Mouse (Mus musculus): Measurements from ENCODE around the gene Fggy. TPM values are rescaled to one million over a fixed set of nuclear protein-coding genes. Genes with fewer than 3 reads are reported as not detected.
A peak's percentile ranks its signal among the peaks of the same experiment; 100 is the strongest.

Gene Fggy
- polyA plus RNA-seq, 1 experiment from 2014 or later: 6.8 TPM

DNA sequence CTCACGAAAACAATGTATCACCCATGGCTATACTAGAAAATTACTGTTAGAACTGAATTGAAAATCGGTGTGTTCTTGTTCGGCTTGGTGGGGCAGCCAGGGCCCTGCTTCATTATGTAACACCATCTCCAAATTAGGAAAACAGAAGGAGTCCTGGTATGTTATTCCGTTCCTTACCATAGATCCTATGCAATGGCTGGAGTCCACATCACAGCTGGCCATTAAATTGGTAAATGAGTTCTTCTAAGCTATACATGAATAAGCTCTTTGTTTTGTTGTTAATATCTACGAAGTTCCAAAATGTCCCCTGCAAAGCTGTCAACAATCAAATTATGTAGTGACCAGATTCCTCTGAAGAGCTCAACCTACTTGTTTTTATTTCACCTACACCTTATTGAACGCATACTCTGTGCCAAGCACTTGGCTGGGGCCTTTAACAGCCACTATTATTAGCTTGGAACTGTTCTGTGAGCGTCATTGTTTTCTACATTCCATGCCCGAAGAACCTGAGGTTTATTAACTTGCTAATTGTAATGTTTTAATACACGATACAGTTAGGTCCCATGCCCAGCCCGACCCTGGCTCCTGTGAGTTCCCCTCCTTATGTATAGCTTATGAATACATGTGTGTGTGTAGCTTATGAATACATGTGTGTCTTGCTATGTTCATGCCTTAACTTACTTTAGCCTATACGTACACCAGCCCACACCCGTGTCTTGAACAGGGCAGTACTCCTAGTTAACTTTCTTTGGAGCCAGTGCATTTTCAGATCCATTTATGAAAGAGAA is 190.3 kb downstream of the Fggy start:
- no peak overlapping the region for H3K27ac ChIP-seq
- H3K9me3 ChIP-seq: no peaks in the 10 kb centered on the region
- H3K27me3 ChIP-seq (ENCODE audit: poor library complexity, severe bottlenecking): no peaks in the 10 kb centered on the region
- no peak for DNase-seq (ENCODE audit: extremely low spot score, low spot score)
- peaks cover 19% of the 10 kb centered on the region for H3K4me1 ChIP-seq
- H3K36me3 ChIP-seq (replicated peaks): no peaks in the 10 kb centered on the region
- WGBS: 85% methylated on average over 12 of the region's 12 CpGs
- H3K4me3 ChIP-seq: no peak overlapping the region

DNA sequence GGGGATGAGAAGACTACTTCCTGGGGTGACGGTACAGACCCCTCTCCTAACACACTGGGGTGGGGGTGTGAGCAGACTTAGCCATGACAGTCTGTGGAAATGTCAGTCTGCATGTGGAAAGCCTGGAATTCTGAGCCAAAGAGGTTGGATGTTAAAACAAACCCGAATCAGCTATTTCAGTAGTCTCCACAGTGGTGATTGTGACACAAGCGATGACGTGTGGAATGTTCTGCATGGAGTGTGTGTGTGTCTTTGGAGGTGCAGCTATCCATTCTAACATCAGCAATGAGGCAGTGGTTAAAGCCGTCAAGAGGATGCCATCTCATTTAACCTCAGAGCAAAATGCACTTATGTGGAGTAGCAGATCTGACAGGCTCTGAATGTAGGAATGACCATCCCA is 192.9 kb downstream of the Fggy start:
- H3K27ac ChIP-seq: no peak overlapping the region
- DNase-seq (ENCODE audit: extremely low spot score, low spot score): no peak
- WGBS: 91% methylated on average over 5 of the region's 5 CpGs

DNA sequence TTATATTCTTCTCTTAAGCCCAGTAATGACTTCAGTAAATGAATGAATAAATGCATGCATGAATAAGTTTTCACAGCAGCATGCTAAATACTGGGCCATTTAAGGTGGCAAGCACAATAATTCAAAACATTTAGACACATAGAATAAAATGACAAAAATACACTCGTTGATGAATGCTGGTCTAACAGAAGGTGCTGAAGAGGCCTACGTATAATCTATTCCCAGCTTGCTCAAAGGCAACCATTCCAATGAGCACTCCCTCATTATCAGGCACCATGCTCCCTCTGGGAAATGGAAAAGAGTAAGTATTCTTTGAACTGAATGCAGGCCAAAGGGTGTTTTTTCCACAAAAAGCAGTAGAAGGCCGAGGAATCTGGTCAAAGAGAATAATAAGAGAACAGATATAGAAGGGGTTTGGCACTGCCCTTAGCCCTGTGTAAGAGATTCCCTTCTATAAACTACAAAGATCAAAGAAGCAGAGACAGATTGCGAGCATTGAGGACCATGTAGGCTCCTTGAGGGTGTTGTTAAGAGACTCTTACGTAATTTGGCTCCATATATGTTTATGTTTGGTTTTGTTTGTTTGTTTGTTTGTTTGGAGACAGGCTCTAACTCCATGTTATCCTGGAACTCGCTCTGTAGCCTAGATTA is 195.4 kb downstream of the Fggy start:
- H3K4me1 ChIP-seq: peaks cover 14% of the 10 kb centered on the region
- H3K27ac ChIP-seq: no peak overlapping the region
- no peaks in the 10 kb centered on the region for H3K27me3 ChIP-seq (ENCODE audit: poor library complexity, severe bottlenecking)
- 70% methylated on average over 6 of the region's 6 CpGs for WGBS
- DNase-seq (ENCODE audit: extremely low spot score, low spot score): no peak
- no peaks in the 10 kb centered on the region for H3K9me3 ChIP-seq
- no peaks in the 10 kb centered on the region for H3K36me3 ChIP-seq (replicated peaks)
- H3K4me3 ChIP-seq: no peak overlapping the region

More for the DNA sequence above, 192.9 kb downstream of the Fggy start:
- Histone ChIP-seq H3K4me1 (peaks cover 21% of the 10 kb centered on the region), H3K36me3 (replicated peaks) (no peaks in the 10 kb centered on the region), H3K27me3 (ENCODE audit: poor library complexity, severe bottlenecking) (no peaks in the 10 kb centered on the region), H3K4me3 (no peak overlapping the region), H3K9me3 (no peaks in the 10 kb centered on the region)

DNA sequence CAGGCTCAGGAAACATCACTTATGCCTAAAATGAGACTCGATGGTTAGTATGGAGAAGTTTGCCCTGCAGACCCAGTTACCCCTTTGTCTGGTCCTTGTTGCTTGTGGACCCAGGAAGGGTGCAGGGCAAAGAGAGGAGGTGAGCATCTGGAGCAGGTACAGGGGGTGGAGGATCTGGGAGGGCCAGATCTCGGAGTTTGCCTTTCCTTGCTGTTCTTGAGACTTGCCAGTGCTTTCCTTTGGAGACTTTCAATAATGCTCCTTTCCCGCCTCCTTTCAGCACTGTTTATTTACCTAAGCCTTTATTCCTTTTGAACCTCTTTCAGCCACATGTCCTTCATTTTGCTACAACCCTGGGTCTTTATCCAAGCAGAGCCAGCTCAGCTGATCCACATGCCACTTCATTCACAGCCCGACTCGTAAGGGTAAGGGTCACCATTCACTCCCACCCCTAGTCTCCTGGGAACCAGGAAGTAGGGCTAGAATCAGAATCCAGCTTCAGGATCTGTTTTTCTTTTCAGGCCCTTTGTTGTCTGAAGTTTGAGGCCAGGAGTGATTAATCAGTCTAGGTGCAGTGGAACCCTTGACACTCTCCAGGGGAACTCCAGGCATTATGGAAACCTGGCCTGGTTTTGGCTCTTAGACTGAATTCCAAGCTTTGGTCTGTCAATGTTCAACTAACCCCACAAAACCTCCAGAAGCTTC is 201.9 kb downstream of the Fggy start:
- H3K4me1 ChIP-seq: peaks cover 12% of the 10 kb centered on the region
- H3K27ac ChIP-seq: 0 out of 2 replicates have a peak overlapping the region, but pooled peaks have one; percentile 9
- H3K4me3 ChIP-seq: no peak overlapping the region
- no peak for DNase-seq (ENCODE audit: extremely low spot score, low spot score)
- no peaks in the 10 kb centered on the region for H3K36me3 ChIP-seq (replicated peaks)
- WGBS: 61% methylated on average over 5 of the region's 5 CpGs
- no peaks in the 10 kb centered on the region for H3K27me3 ChIP-seq (ENCODE audit: poor library complexity, severe bottlenecking)
- H3K9me3 ChIP-seq: no peaks in the 10 kb centered on the region

- H3K4me1 ChIP-seq: peaks cover 10% of the 10 kb centered on the region
- no peaks in the 10 kb centered on the region for H3K9me3 ChIP-seq
- no peak overlapping the region for H3K4me3 ChIP-seq
- H3K27ac ChIP-seq: no peak overlapping the region
- no peak for DNase-seq (ENCODE audit: extremely low spot score, low spot score)
- WGBS: 88% methylated on average over 2 of the region's 2 CpGs
- no peaks in the 10 kb centered on the region for H3K36me3 ChIP-seq (replicated peaks)
- peaks cover 6% of the 10 kb centered on the region; the same call in 1 of the 2 replicates for H3K27me3 ChIP-seq (ENCODE audit: poor library complexity, severe bottlenecking)
Observed at GRCm38 (mm10) chr4:95765359-95765758, 208.1 kb downstream of the Fggy start.

DNA sequence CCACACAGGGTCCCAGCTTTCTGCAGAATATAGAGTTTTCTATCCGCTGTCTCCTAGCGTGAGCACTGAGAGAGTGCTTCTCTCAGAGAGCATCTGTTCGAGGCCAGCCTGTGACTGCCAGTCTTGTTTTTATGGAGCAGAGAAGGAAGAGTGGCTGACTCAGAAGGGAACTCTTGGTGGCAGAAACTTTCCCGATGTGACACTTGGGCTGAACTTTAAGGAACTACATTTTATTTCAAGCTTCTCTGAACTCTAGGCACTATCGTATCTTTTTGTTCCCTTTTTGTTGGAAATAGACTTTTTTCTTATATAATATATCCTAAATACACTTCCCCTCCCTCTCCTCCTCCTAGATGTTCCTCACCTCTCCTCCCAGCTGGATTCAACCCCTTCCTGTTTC is 213.2 kb downstream of the Fggy start:
- Histone ChIP-seq H3K27ac (no peak overlapping the region), H3K27me3 (ENCODE audit: poor library complexity, severe bottlenecking) (peaks cover 15% of the 10 kb centered on the region), H3K4me3 (no peak overlapping the region), H3K4me1 (peaks cover 32% of the 10 kb centered on the region), H3K9me3 (no peaks in the 10 kb centered on the region), H3K36me3 (replicated peaks) (no peaks in the 10 kb centered on the region)
- 80% methylated on average over 5 of the region's 5 CpGs for WGBS
- DNase-seq (ENCODE audit: extremely low spot score, low spot score): no peak

DNA sequence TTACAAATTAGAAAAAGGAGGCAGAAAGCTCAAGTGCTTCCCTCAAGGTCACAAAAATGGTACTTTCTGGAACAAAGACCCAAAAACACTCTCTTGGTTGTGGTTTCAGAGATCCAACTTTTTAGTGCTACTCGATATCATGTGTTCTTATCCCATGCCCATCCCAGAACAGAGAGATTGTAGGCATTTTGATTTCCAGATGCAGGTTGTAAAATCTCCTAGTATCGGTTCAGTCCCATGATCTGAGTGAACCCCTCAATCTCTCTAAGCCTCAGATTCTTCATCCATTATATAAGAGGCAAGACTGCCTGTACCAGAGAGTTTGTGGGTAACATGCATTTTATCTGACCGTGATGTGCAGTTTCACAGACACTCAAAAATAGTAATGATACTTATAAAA is 214.2 kb downstream of the Fggy start:
- 90% methylated on average over 3 of the region's 3 CpGs for WGBS
- no peak for DNase-seq (ENCODE audit: extremely low spot score, low spot score)
- Histone ChIP-seq H3K27ac (no peak overlapping the region), H3K4me3 (no peak overlapping the region), H3K27me3 (ENCODE audit: poor library complexity, severe bottlenecking) (peaks cover 15% of the 10 kb centered on the region), H3K36me3 (replicated peaks) (no peaks in the 10 kb centered on the region), H3K4me1 (peaks cover 32% of the 10 kb centered on the region), H3K9me3 (no peaks in the 10 kb centered on the region)

GRCm38 (mm10) chr4:95771945-95772344 is 214.6 kb downstream of the Fggy start:
- no peak for DNase-seq (ENCODE audit: extremely low spot score, low spot score)
- peaks cover 15% of the 10 kb centered on the region for H3K27me3 ChIP-seq (ENCODE audit: poor library complexity, severe bottlenecking)
- H3K4me3 ChIP-seq: no peak overlapping the region
- H3K27ac ChIP-seq: 0 out of 2 replicates have a peak overlapping the region, but pooled peaks have one; percentile 21
- no peaks in the 10 kb centered on the region for H3K36me3 ChIP-seq (replicated peaks)
- WGBS: 30% methylated on average over 4 of the region's 4 CpGs
- H3K4me1 ChIP-seq: peaks cover 33% of the 10 kb centered on the region
- no peaks in the 10 kb centered on the region for H3K9me3 ChIP-seq

GRCm38 (mm10) chr4:95772663-95773062 is 215.4 kb downstream of the Fggy start:
- WGBS: 10% methylated on average over 3 of the region's 3 CpGs
- H3K9me3 ChIP-seq: no peaks in the 10 kb centered on the region
- peaks cover 35% of the 10 kb centered on the region for H3K4me1 ChIP-seq
- H3K4me3 ChIP-seq: no peak overlapping the region
- DNase-seq (ENCODE audit: extremely low spot score, low spot score): no peak
- H3K27ac ChIP-seq: 0 out of 2 replicates have a peak overlapping the region, but pooled peaks have one; percentile 11
- H3K27me3 ChIP-seq (ENCODE audit: poor library complexity, severe bottlenecking): peaks cover 15% of the 10 kb centered on the region
- H3K36me3 ChIP-seq (replicated peaks): no peaks in the 10 kb centered on the region

DNA sequence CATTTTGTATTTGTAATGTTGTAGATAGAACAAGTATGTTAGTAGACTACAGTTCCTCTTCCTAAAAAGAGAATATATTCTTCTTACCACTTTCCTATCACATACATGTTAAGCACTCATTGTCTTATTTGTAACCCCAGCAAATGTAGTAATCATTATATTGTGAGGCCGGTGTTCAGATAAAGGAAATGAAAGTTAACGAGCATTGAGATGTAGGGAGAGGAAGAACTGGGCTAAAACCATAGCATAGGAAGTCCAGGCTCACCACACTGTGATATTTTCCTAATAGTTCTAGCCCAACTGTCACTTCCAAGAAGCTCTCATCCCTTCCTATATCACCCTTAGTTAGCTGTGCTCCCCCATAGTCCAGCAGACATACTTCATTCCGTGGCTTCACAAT is 218.3 kb downstream of the Fggy start:
- WGBS: 91% methylated on average over 3 of the region's 3 CpGs
- H3K27ac ChIP-seq: no peak overlapping the region
- H3K9me3 ChIP-seq: no peaks in the 10 kb centered on the region
- no peak for DNase-seq (ENCODE audit: extremely low spot score, low spot score)
- H3K27me3 ChIP-seq (ENCODE audit: poor library complexity, severe bottlenecking): peaks cover 7% of the 10 kb centered on the region
- H3K4me1 ChIP-seq: peaks cover 28% of the 10 kb centered on the region
- no peaks in the 10 kb centered on the region for H3K36me3 ChIP-seq (replicated peaks)
- H3K4me3 ChIP-seq: no peak overlapping the region

GRCm38 (mm10) chr4:95777839-95778238 is 220.5 kb downstream of the Fggy start:
- H3K36me3 ChIP-seq (replicated peaks): no peaks in the 10 kb centered on the region
- no peaks in the 10 kb centered on the region for H3K9me3 ChIP-seq
- H3K4me1 ChIP-seq: peaks cover 15% of the 10 kb centered on the region
- H3K27ac ChIP-seq: peak overlapping the region; percentile 51; the same call in 1 of the 2 replicates
- H3K4me3 ChIP-seq: no peak overlapping the region
- 71% methylated on average over 2 of the region's 2 CpGs for WGBS
- H3K27me3 ChIP-seq (ENCODE audit: poor library complexity, severe bottlenecking): peaks cover 3% of the 10 kb centered on the region; the same call in 1 of the 2 replicates
- DNase-seq (ENCODE audit: extremely low spot score, low spot score): no peak

DNA sequence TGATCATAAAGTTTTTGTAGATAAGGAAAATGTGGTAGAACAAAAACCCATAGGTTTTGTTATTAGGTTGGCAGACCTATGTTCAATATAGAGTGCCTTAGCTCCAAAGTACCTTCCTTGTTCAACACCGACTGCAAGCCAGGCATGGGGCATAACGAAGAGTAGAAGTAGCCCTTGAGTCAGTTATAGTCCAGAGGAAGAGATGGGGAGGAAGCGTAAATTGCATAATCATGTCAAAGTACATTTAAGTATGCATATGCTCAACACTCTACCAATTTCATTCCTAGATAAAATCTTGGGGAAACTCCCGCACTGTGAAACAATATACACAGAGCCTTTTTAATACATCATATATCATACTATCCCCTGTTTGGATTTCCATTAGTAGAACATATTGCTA is 221.2 kb downstream of the Fggy start:
- Histone ChIP-seq H3K4me1 (peaks cover 10% of the 10 kb centered on the region; the same call in 1 of the 2 replicates), H3K27ac (no peak overlapping the region), H3K9me3 (no peaks in the 10 kb centered on the region)

More for the DNA sequence above, 221.2 kb downstream of the Fggy start:
- no peaks in the 10 kb centered on the region for H3K36me3 ChIP-seq (replicated peaks)
- 93% methylated on average over 4 of the region's 4 CpGs for WGBS
- no peak for DNase-seq (ENCODE audit: extremely low spot score, low spot score)
- no peak overlapping the region for H3K4me3 ChIP-seq
- peaks cover 3% of the 10 kb centered on the region; the same call in 1 of the 2 replicates for H3K27me3 ChIP-seq (ENCODE audit: poor library complexity, severe bottlenecking)

Data from forebrain, embryonic 10.5 days (tissue).